Mouse (Mus musculus) kidney, postnatal 25 days (tissue): ENCODE measurements at regions not wholly inside any gene's neighbourhood (a gene's known extent, or its start where the extent isn't known, plus 50 kb on each side); places are given as distances from the start of the nearest gene placed in this dataset.

Experiments
- DNase-seq, 2 experiments: peaks; one replicate each; pipeline ENCODE4 v3.0.0; 2021; ENCODE audit warnings: mixed read lengths in 2 of 2

DNA sequence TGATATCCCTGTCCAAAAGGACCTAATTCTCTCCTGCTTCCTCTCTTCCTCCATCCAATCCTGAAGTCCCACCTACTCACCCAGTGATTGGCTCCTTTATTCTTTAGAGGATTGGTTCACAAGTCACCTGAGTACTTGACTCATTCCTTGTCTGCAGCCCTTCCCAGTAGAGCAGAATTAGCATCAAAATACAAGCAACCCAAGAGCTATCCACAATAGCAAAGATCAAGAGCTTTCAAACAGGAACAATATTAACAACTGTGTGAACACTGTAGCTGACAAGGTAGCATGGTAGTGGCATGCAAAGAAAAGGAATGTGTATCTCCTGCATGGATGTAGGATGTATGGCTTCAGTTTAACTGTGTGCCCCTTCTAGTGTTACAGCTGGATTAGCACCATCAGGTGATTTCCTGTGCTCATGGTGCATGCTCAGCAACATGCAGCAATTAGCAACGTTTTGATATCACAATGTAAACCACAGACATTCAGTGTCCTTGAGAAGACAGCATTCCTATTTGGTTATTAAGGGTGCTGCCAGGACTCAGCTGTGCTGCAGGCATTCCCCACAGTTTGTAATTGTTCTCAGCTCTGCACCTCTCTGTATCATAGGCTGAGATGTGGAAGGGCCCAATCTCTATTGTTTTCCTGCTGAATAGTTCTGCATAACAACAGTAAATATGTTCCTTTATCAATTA, 437.2 kb downstream of the Ptprc start:
- no peak for DNase-seq

DNA sequence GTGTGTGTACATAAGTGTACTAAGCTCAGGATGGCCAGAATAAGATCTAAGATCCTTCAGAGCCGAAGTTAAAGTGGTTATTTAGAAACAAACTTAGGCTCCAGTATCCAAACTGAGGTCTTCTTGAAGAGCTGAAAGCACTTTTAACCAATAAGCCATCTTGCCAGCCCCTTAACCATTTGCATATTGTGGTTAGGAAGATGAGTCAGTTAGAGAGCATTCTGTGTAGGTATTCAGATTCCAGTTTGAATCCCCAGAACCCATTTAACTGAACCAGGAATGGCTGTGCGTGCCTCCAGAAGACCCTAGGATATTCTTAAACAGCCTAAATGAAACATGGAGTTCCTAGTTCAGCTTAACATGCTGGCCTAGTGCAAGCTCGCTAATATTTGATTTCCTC, 471.6 kb downstream of the Ptprc start:
- DNase-seq: no peak

DNA sequence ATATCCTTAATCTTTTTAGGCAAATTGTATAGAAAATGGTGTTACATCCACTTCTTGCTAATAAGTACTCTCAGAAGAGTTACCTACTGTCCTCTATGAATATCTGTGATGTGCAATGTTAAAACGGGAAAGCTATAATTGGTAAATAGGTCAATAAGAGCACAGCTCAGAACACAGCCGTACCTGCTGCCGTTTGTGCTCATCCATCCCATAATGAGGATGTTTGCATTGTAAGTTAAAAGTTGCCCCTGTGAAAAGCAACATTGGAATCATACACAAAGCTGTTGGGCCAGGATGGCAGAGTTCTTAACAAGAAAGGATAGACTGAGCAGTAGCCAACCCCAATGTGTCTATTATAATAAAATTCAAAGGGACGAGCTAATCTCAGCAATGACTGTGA, 476.6 kb downstream of the Ptprc start:
- DNase-seq: no peak

DNA sequence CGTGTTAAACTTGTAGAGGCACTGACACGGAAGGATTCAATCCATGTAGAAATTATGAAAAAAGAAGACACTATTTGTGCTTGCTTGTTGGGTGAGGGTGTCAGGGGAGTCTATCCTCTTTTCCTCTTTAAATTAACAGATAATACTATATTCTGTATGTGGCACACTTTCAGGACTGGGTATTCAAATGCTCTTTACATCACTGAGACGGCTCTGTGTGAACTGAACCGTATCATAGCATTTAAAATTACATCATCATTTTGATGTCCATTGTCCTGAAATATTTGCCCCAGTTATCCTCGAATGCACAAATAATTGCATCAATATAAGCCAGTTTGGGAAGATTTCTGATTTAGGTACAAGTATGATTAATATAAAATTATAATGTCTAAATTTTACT, 478.2 kb downstream of the Ptprc start:
- no peak for DNase-seq

DNA sequence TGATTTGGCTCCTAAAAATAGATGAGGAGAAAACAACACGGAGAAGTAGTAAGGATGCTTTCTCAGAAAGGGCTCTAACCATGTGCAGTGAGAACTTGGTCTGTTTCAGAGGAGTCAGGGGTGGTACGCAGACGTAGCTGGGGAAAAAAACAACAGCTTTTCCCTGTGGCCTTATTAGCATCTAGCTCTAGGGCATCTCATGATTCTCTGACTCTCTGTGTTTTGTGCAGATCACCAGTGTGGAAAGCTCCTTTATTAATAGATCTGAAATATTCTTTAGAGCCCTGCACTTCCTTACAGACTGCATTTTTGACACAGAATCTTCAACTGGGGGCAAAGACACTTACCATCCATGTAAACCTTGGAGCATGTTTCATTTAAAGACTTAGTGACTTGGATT, 478.7 kb downstream of the Ptprc start:
- DNase-seq: no peak

DNA sequence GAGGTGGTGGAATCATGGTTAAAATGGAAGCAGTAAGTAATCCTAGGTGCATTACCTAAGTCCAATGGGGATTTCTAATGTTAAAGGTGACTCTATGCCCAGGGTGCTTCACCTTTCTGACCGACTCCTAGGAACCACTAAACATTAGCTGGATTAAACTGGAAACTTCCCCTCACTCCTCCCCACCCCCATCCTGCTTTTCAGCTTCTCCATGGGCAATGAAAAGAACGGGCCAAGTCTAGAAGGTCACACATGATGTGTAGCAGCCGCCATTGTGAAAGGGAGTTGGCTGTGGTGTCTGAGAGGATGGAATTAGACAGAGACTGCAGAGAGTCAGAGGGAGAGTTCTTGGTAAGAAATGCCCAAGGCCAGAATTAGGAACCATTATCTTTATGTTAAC, 479.8 kb downstream of the Ptprc start:
- no peak for DNase-seq

DNA sequence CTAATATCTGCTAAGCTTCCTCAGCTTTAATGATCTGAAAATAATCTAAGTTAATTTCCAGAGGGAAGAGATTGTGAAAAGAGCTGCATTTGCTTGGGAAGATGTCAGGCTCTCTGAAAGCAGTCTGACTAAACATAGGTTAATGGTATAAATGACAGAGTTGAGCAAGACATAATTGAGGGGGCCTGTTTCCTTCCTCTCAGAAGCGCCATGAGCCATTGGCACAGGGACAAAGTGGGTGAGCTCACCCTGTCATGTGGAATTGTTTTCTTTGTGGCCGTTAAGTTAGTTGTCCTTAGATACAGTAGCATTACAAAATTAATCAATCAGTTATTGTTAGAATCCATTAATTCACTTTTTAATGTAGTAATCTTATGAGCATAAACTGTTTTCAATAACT, 483.0 kb downstream of the Ptprc start:
- DNase-seq: no peak

DNA sequence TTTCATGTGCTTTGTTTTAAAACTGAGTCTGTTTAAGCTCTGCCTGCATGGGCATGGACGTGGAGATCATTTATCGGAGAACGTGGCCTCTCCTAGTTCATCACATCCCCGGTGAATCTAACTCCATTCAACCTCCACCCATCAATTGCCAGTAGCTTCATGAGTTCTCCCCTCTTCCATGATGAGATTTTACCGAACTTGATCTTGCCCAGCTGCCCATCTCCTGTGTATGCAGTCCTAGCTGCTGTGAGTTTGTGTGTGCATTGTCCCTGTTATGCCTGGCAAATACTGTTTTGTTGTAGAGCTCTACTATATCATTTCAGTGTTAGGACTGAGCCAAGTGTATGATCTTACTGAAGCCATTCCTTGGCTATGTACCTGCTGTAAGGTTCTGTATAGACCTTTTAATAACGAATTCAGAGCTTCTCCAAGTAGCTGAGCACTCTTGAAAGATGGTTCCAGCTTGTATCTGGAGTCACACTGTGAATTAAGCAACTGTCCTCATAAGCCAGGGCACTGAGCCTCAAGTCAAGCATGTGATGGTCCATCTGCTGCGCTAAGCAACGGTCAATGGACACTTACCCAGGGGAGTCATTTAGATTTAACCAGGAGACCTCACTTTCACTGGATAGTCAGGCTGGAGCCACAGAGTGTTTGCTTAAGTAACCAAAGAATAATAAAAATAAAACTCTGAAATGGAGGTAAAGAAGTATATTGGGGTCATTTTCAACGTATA, 484.5 kb downstream of the Ptprc start:
- DNase-seq: no peak

DNA sequence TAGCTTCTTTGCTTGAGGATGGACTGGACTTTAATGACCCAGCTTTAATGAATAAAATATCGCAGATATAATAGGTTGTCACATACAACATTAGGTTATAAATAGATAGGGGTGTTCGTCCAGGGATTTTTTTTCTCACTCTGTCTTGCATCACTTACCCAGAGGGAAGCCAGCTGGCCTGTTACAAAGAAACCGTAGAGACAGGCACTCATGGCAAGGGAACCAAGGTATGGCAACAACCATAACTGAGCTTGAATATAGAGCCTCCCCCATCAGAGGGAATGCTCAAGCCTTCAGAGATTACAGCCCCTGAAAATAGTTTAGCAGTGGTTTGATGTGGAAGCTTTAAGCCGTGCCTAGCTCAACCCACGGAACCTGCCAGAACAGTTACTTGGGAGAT, 504.9 kb downstream of the Ptprc start:
- DNase-seq: no peak

DNA sequence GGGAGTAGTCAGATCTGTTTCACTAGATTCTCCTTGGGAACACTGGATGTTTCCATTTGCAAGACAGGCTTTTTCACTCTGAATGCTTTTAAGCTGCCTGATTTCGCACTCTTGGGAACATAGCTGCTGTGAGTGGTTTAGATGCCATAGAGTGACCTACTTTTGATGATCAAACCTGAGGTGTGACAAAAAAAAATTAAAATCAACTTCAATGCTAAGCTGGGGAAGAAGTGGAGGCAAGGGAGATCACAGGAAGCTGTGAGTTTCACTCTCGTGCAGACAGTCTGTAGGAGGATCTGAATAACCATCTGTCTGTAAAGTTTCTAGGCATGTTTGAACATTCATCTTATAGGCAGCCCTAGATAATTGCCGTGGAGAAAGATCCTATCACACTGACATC, 505.7 kb downstream of the Ptprc start:
- no peak for DNase-seq

DNA sequence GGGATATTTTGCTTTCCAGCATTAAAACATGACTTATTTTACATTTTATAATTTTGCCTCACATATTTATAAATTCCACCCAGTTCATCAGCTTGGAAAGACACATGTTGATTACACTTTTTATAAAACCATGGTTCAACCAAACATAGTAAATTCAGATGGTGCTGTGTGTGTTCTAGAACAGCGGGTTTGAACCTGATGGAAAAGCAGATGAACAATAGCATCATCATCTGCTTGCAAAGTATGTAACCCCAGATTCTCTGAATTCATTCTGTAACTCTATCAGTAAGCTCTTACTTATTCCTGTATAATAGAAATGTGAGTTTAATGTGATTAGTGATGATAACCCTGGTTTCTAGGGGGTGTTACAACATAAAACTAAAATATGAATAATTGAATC, 517.4 kb downstream of the Ptprc start:
- no peak for DNase-seq

DNA sequence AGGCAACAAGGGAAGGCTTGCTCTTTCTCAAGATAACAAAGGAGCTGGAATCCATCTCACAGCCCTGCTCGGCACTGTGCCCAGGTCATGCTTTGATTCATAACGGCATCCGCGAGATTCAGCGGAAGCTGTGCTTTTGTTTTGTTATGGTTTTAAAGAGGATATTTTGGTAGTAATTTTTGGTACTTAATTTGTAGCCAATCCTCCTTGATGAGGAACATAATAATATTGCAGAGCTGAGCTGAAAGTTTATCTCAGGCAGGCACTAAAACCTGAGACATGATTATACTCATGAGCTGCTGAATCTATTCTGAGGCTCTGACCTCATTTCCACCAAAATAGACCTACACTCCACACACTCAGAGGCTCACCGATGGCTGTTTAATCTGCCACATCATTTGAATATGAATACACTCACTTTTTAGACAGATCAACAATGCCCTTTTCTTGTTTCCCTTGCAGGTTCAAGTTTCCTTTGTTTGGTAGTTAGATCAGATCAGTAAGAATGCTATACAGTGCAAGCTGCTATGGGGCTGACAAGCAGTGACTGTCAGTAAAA, 518.5 kb downstream of the Ptprc start:
- DNase-seq: peak; percentile 86 to 88

DNA sequence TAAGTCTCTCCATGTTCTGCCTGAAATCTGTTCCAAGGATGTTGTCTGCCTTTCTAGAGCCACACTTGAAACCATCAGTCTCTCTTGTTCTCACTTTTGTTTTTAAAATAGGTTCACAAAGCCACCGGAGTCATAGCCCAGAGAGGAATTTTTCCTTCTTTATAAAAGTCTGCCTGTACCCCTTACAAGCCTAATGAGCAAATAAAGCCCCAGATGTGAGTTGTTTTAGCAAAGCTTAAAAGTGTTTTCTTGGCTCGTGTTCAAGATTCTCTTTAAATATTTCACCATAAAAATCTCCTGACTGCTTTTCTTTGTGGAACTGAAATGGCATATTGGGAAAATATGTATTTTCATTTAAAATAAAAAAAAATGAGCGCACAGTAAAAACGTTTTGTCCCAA, 521.3 kb downstream of the Ptprc start:
- DNase-seq: no peak

DNA sequence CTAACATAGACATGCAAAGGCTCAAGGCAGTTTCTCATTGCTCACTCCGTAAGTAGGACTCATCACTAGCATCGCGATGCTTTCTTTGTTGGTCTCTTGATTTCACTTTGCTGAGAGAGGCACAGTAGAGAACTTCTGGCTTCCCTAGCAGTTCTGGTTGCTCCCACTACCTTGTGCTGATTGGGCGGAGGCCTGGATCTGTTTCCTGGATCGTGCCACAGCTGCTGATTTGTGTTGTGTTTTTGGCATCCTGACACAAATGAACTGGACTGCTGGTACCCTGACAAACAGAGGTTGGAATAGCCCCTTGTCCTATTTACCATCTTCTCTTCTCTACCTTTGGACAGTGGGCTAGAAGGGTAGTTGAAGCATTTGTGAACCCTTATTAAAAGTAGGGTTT, 522.0 kb downstream of the Ptprc start:
- peak; percentile 51 to 73 for DNase-seq

DNA sequence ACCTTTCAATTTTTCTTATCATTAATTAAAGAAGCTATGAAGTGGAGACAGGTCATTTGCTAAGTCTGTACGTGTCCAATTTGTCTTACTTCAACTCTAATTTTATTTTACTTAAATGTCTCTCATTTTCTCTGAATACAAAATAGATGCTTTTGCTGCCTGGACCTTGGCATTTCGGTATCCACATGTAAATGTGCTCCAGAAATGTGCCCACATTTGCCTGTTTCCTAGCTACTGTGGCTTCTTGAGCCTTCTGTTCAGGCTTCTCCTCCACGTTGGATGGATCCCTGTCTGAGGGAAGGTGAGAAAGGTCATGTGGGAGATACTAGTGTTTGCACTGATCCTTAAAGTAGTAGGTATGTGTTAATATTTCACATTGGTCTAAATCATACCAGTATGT, 524.9 kb downstream of the Ptprc start:
- no peak for DNase-seq

DNA sequence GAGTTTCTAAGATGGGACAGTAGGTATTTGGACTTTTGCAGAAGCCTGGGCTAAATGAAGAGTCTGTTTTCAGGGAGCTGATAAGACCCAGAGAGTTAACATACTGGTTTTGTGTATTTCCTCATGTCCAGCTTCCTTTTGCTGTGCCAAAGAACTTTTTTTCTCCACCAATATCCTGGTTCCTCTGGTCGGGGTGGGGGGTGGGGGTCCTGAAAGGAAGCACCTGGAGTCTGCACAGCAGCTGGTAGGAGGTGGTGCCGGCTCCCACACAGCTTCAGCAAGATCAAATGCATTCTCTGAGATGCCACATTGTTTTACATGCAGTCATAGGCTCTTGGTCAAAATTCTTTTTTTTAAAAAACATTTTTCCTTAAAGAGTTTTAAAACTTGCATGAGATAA, 525.4 kb downstream of the Ptprc start:
- peak in 1 of 2 experiments; percentile 55 for DNase-seq

DNA sequence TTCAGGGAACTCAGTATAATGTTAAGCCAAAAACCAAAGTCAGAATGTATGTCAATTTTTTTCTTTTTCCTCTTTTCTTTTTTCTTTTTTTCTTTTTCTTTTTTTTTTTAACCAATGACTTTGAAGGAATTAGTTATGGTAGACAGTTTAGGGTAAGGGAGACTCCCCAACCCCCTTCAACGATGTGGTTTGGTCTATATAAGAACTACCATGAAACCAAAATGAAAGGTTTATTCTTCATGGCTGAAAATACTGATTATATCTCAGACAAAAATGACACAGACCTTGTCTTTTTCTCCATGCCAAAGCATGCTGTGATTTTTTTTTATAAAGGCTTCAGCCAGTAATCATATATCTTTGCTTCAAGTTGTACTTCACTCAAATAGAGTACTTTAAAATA, 526.7 kb downstream of the Ptprc start:
- DNase-seq: no peak

DNA sequence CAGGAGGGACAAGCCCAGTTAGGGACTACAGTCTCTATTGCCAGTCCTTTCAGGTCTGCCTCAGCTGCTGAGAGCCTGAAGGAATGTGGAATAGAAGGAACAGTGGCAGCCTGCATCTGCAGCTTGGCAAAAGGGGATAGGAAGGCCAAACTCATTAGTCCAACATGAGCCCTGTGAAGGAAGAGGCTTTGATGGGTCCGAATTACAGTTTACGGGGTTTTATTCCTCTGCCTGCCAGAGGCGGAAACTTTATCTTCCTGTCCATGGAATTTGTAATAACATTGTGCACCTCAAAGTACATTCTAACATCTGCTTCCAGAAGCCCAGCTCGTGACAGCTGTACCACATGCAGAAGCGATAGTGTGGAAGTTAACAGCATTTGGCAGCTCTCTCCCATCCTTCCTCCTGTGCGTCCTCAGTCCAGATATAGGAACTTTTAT, 530.9 kb downstream of the Ptprc start:
- DNase-seq: peak; percentile 5 to 57

DNA sequence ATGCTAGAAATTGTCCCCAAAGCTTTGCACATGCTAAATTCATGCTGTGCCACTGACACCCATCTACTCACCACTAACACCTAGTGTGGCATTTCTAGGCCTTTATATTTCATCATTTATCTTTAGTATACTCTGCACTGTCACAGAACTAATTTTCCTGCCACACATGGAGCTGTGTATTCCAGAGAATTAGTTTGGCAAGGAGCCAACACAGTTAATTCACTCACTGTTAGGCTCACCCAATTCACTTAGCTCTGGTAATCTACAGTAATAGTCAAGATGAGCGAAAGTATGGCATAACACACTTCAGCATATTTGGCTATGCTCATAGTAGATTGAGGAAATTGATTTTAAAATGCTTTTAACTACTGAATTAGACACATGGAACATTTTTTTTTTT, 532.0 kb downstream of the Ptprc start:
- no peak for DNase-seq

DNA sequence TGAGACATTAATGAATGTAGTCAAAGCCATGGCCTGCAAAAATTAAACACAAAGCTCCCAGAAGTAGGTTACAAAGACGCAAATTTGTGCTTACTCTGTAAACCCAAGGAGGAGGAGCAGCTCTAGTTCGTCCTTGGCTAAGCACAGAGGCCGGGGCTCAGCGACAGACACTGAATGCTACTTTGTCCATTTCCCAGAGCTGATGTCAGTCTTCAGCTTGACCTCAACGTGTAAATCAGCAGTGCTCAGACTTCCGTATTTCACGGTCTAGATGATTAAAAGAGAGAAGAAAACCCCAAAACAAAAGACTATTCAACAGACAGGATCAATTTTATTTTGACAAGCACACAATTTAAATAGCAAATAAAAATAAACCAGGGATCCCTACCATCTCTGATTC, 534.7 kb downstream of the Ptprc start:
- no peak for DNase-seq

DNA sequence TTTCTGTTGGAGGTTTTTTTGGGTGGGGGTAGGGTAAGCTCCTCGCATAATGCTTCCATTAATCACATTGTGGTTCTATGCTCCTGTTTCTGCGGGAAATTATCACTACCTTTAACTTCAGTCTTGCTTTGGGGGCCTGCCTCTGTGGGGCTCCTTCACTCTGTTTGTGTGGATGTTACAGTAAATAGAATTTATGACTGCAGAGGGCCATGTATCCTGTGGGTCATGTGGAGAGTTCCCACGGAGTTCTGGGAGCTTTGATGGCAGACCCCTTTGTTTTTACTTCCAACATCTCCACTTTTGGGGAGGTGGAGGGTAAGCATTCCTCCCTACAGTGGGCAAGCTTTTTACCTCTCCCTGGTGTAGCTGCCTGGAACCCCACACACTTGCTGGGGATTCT, 538.6 kb downstream of the Ptprc start:
- DNase-seq: no peak

DNA sequence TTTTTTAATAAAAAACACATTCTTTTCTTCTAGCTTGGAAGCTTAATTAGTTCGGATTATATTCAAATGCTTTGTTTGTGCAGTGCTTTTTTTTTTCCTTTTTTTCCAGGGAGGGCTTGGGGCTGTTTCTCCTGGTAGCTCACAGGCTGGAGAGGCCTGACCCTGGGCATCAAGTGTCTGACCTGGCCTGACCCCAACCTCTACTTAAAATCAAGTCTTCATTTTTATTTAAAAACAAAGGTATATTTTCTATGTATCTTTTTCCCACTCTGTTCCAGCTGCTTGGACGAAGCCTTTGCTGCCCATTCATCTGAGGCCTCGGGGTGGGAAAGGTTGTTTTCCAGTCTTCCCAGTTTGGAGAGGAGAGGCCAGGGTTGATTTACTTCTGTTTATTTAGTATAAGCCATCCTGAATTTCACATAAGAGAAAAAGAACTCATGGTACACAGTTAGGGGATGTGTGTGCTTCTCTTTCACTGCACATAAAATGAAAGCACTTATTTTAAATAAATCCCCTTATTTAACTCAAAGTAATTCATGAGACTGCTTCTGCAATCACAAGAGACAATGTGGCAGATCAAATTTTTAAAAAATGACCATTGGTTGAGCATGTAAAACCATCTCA, 539.1 kb downstream of the Ptprc start:
- no peak for DNase-seq

DNA sequence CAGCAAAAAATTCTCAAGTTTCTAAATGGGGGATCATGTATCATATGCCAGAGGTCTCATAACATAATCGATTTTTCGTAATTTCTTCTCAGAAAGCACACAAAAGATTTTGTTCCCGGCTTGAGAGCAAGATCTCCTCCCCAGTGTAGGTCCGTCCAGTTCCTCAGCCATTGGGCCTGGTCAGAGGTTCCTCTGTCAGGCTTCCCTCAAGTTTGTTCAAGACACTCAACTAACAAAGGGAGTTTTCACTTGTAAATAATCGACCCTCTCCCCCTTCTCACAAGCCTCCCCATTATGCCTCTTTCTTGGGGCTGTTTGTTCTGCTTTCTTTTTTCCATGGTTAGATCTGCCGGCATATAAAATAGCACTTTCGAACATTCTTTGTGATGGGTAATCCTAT, 539.7 kb downstream of the Ptprc start:
- no peak for DNase-seq

DNA sequence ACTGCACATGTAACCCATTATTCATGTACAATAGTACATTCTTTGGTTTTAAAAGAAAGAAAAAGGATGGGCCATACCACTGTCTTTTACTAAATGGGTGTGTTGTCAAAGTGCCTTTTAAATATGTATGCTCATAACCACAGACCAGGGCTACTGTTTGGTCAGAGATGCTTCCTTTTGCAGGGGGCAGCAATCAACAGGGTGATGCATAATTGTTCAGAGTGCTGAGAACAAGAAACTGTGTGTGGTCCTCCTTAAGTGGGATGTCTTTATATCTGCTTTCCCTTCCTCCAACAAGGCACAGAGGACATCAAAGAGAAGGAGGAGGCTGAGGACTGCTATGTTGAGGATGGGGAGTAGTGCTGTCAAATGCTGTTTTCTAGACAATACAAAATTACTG, 544.0 kb downstream of the Ptprc start:
- no peak for DNase-seq
